Comparison of ENCODE assay signal across 22 mouse cellular contexts in the genomic region with DNA sequence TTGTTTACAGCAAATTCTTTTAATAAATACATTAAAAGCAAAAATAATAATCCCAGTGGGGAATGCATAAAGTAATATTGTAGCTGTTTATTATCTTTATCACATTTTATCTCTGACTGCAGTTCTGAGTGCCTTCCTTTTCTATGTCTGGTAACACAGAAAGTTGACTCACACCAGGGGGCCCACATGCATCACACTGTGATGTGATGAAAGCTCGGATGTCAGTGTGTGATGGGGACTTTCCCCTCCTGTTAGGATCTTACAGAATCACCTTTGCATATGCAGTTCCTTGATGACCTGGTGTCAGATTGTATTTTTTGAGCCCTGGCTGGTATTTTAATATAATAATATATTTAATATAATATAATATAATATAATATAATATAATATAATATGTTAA.
DNase-seq lines count a peak whose midpoint lies in the region; ATAC-seq and TF ChIP-seq lines count a peak whose summit lies in the region.
"Had no signal": no experiment of that assay in that cellular context is flagged by ENCODE, and none has a peak within 500 bp of the region (broad histone marks: within the 10 kb centered on the region; RNA-seq: fewer than 3 reads in every experiment).

No protein-coding gene starts in this region.

- DNase-seq in CD4-positive, CD25-positive, alpha-beta regulatory T cell, adult 2 months (ENCODE audit: low read depth, low spot score): peak; percentile 43
- no peak for DNase-seq in liver
- no peak for DNase-seq in layer of hippocampus, postnatal 14 days (ENCODE audit: low spot score in 2 of 2)
- DNase-seq in layer of hippocampus, adult 2 months (ENCODE audit: low spot score in 2 of 2): no peak
- DNase-seq: adrenal gland, adult 2 months; adrenal gland, adult 8-10 months; adrenal gland, postnatal 10 days; adrenal gland, postnatal 14 days; adrenal gland, postnatal 25 days; adrenal gland, postnatal 36 days; B cell, adult 2 months; cerebellum, adult 11 months; cerebellum, adult 11-12 months; cerebellum, adult 18-20 months; cerebellum, adult 2 months; cerebellum, adult 8-10 months; cerebellum, adult 9-10 months had no signal

- H3K4me3 ChIP-seq in layer of hippocampus, adult 2 months: no peak overlapping the region

- ATAC-seq in CD4-positive, CD25-positive, alpha-beta regulatory T cell, adult 4 months: peak; percentile 76
- ATAC-seq in activated CD4-positive, CD25-positive, alpha-beta regulatory T cell, adult 4 months: peak; percentile 52
- peak; percentile 80 for ATAC-seq in inflammation-experienced regulatory T-cells, adult 6 months
- ATAC-seq in cerebellum, adult (ENCODE audit: insufficient number of reproducible peaks, low FRiP score, low TSS enrichment): no peak
- ATAC-seq: Patski had no signal

- TF ChIP-seq CTCF in layer of hippocampus, adult 2 months (conservative IDR thresholded peaks at IDR 0.05): no peak

- no peak overlapping the region for H3K27ac ChIP-seq in layer of hippocampus, adult 2 months
